Mouse (Mus musculus) testis, postnatal 14 days (tissue): Measurements from ENCODE around the gene Rftn2.

ENCODE experiments used
- DNase-seq: peaks from one replicate; pipeline ENCODE4 v3.0.0; 2021; ENCODE audit warnings: low spot score

Rftn2 gene

GRCm38 (mm10) chr1:55226011-55226857 lies at the start of gene Rftn2:
TSS of gene Rftn2 (minus strand) at chr1:55226782.
- peak; percentile 48 for DNase-seq

GRCm38 (mm10) chr1:55265447-55265846 lies 38.9 kb upstream of the Rftn2 start:
- DNase-seq, result no peak

GRCm38 (mm10) chr1:55264385-55264784 lies 37.8 kb upstream of the Rftn2 start:
- DNase-seq, result no peak

- no peak for DNase-seq
Observed at GRCm38 (mm10) chr1:55246374-55246773, 19.8 kb upstream of the Rftn2 start.

GRCm38 (mm10) chr1:55239237-55239636 lies 12.7 kb upstream of the Rftn2 start:
- DNase-seq, result no peak

GRCm38 (mm10) chr1:55238496-55238895 lies 11.9 kb upstream of the Rftn2 start:
- DNase-seq, result no peak

GRCm38 (mm10) chr1:55237643-55238161 lies 11.1 kb upstream of the Rftn2 start:
- DNase-seq, result peak; percentile 36

- DNase-seq, result peak; percentile 95
Observed at GRCm38 (mm10) chr1:55236890-55237642, 10.5 kb upstream of the Rftn2 start, which contains the start of gene Mars2. TSS of gene Mars2 (plus strand) at chr1:55237177.

GRCm38 (mm10) chr1:55236487-55236886 lies 9.9 kb upstream of the Rftn2 start:
- DNase-seq, result no peak

- DNase-seq, result no peak
Observed at GRCm38 (mm10) chr1:55234910-55235520, 8.4 kb upstream of the Rftn2 start.

GRCm38 (mm10) chr1:55228256-55228884 lies 1.8 kb upstream of the Rftn2 start:
- no peak for DNase-seq

GRCm38 (mm10) chr1:55227376-55227775 lies 794 bp upstream of the Rftn2 start:
- DNase-seq, result no peak

GRCm38 (mm10) chr1:55225398-55225797 lies 1.2 kb downstream of the Rftn2 start:
- no peak for DNase-seq

- DNase-seq, result no peak
Observed at GRCm38 (mm10) chr1:55224111-55224510, 2.5 kb downstream of the Rftn2 start.

- DNase-seq, result no peak
Observed at GRCm38 (mm10) chr1:55223026-55223425, 3.6 kb downstream of the Rftn2 start.

- no peak for DNase-seq
Observed at GRCm38 (mm10) chr1:55221352-55221751, 5.2 kb downstream of the Rftn2 start.

GRCm38 (mm10) chr1:55217191-55217590 lies 9.4 kb downstream of the Rftn2 start:
- no peak for DNase-seq

- no peak for DNase-seq
Observed at GRCm38 (mm10) chr1:55215185-55215813, 11.3 kb downstream of the Rftn2 start.

- DNase-seq, result no peak
Observed at GRCm38 (mm10) chr1:55213936-55214335, 12.6 kb downstream of the Rftn2 start.

GRCm38 (mm10) chr1:55213475-55213874 lies 13.1 kb downstream of the Rftn2 start:
- DNase-seq, result no peak

GRCm38 (mm10) chr1:55212771-55213170 lies 13.8 kb downstream of the Rftn2 start:
- no peak for DNase-seq
